In the genomic region with DNA sequence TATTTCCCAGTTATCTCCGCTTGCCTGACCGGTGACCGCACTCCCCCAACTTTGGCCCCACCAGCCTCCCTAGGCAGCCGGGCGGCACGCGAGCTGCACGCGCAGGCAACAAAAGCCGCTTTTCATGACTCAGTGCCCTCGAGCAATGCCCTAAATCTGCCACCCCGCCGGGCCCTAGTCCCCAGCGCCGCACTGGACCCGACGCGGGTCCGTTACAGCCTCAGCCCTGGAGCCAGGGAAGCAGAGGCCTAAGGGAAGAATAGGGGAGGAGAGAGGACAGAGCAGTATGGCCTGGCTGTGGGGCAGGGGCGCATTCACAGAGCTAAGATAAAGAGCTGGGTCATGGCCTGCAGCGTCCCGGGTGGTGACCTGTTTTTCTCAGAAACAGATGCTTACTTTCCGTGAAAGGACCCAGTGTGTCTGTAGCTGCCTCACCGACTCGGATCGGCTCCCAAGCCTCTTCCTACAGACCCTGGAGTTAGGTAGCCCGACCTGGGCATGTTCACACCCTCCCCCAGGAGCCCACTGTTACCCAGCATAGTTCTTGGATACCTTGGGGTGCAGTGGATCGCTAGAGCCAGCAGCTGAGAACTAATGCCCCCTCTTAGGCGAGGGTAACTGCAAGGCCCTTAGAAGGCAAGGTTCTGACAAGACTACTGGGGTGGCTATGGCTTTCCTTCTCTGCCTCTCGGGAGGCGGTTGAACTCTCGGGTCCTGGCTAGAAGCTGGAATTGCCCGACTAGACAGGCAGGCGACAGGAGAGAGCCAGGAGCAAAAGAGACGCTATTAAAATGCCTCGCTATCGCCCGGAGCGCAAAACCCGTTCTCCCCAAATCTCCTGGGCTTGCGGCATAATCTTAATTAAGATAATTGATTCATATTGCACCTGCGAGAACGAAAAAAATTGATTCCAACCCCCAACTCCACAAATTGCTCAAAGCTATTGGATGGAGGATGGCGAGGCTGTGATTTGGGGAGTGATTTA, we compare ENCODE assay signal across 9 mouse cellular contexts. TPM values are rescaled to one million over a fixed set of nuclear protein-coding genes. Genes with fewer than 3 reads are reported as not detected.
DNase-seq lines count a peak whose midpoint lies in the region; ATAC-seq lines count a peak whose summit lies in the region.
"Had no signal": no experiment of that assay in that cellular context is flagged by ENCODE, and none has a peak within 500 bp of the region (broad histone marks: within the 10 kb centered on the region; RNA-seq: fewer than 3 reads in every experiment).

No protein-coding gene starts in this region.

- DNase-seq in Muller cell, postnatal 12 days (ENCODE audit: inconsistent ontology term), result peak; percentile 47
- peak; percentile 84 for DNase-seq in cerebellum, adult 11-12 months
- DNase-seq in MN1 (ENCODE audit: low spot score), result no peak
- DNase-seq in testis, postnatal 14 days (ENCODE audit: low spot score), result no peak
- DNase-seq in left cerebral cortex, postnatal 36 days (ENCODE audit: low spot score in 2 of 2), result no peak
- DNase-seq: liver, embryonic 13.5 days; thymus, postnatal 4 days had no signal

- H3K27ac ChIP-seq in forebrain, embryonic 13.5 days, result peak overlapping the region; percentile 88
- H3K27ac ChIP-seq in midbrain, embryonic 13.5 days, result peak overlapping the region; percentile 75
- H3K27ac ChIP-seq: liver, embryonic 13.5 days had no signal

- no peaks in the 10 kb centered on the region for H3K36me3 ChIP-seq in forebrain, embryonic 13.5 days (ENCODE audit: poor library complexity, severe bottlenecking)
- H3K36me3 ChIP-seq in midbrain, embryonic 13.5 days, result no peaks in the 10 kb centered on the region
- H3K36me3 ChIP-seq: liver, embryonic 13.5 days had no signal

- peak overlapping the region; percentile 23 for H3K4me3 ChIP-seq in forebrain, embryonic 13.5 days
- peak overlapping the region; percentile 10 for H3K4me3 ChIP-seq in midbrain, embryonic 13.5 days (replicated peaks)
- H3K4me3 ChIP-seq: liver, embryonic 13.5 days had no signal

- H3K4me1 ChIP-seq in forebrain, embryonic 13.5 days, result peaks cover 47% of the 10 kb centered on the region
- peaks cover 52% of the 10 kb centered on the region for H3K4me1 ChIP-seq in midbrain, embryonic 13.5 days (replicated peaks)
- H3K4me1 ChIP-seq: liver, embryonic 13.5 days had no signal

- no peaks in the 10 kb centered on the region for H3K9me3 ChIP-seq in forebrain, embryonic 13.5 days (replicated peaks)
- H3K9me3 ChIP-seq in midbrain, embryonic 13.5 days, result no peaks in the 10 kb centered on the region
- H3K9me3 ChIP-seq: liver, embryonic 13.5 days had no signal

- intact Hi-C loops in left cerebral cortex, postnatal 36 days (cut with DNase I), result no loop called here

- peak overlapping the region; percentile 55 for H3K4me2 ChIP-seq in forebrain, embryonic 13.5 days
- H3K4me2 ChIP-seq in midbrain, embryonic 13.5 days (replicated peaks), result peak overlapping the region; percentile 44
- H3K4me2 ChIP-seq: liver, embryonic 13.5 days had no signal

- no peak for ATAC-seq in forebrain, embryonic 13.5 days
- peak; percentile 25 for ATAC-seq in midbrain, embryonic 13.5 days

- peaks cover 86% of the 10 kb centered on the region for H3K27me3 ChIP-seq in forebrain, embryonic 13.5 days
- peaks cover 60% of the 10 kb centered on the region for H3K27me3 ChIP-seq in midbrain, embryonic 13.5 days

- under 1% methylated on average over 44 of the region's 44 CpGs for WGBS in forebrain, embryonic 13.5 days
- under 1% methylated on average over 44 of the region's 44 CpGs for WGBS in midbrain, embryonic 13.5 days

- peak overlapping the region; percentile 51 for H3K9ac ChIP-seq in forebrain, embryonic 13.5 days
- H3K9ac ChIP-seq in midbrain, embryonic 13.5 days (replicated peaks), result peak overlapping the region; percentile 39
- H3K9ac ChIP-seq: liver, embryonic 13.5 days had no signal

RNA-seq across cellular contexts. Expression of gene Cerkl, which starts 2.8 kb away (rescaled TPM):
- polyA plus RNA-seq in forebrain, embryonic 13.5 days (2015; fragmentation: Nextera tagmentation; extraction: Ambion mirVana), result 1.7 and 2.4 TPM in 2 replicates
- 1.6 and 2.6 TPM in 2 replicates for polyA plus RNA-seq in midbrain, embryonic 13.5 days (2015; fragmentation: Nextera tagmentation; extraction: Ambion mirVana)
- 1 to 10 TPM; 3.0 to 6.7 TPM for total RNA-seq in left cerebral cortex, postnatal 36 days (2021)

RNA-seq across cellular contexts. Expression of gene Neurod1, which starts 2.8 kb away (rescaled TPM):
- 48.8 and 52.5 TPM in 2 replicates for polyA plus RNA-seq in forebrain, embryonic 13.5 days (2015; fragmentation: Nextera tagmentation; extraction: Ambion mirVana)
- 38.5 and 38.8 TPM in 2 replicates for polyA plus RNA-seq in midbrain, embryonic 13.5 days (2015; fragmentation: Nextera tagmentation; extraction: Ambion mirVana)
- total RNA-seq in left cerebral cortex, postnatal 36 days (2021), result 10 to 100 TPM; 14.6 to 18.9 TPM
- polyA plus RNA-seq: liver, embryonic 13.5 days had no signal

Comparison
In these comparisons a context has a peak if more than half of its experiments do, and no peak if none do; other contexts are left out.
1. DNase-seq: peak in Muller cell, postnatal 12 days (single experiment) and cerebellum, adult 11-12 months (single experiment); none in MN1 (single experiment), testis, postnatal 14 days (single experiment) and left cerebral cortex, postnatal 36 days (0 of 2).